Mouse (Mus musculus): ENCODE data around the gene Zfp42. TPM values are rescaled to one million over a fixed set of nuclear protein-coding genes. Genes with fewer than 3 reads are reported as not detected.

Zfp42 gene
- polyA plus RNA-seq, 1 experiment: not detected

- H3K27me3 ChIP-seq (ENCODE audit: control insufficient read depth, insufficient read depth, low read length): no peaks in the 10 kb centered on the region
- WGBS: 79% methylated on average over 5 of the region's 5 CpGs
- H3K4me1 ChIP-seq (ENCODE audit: control insufficient read depth, insufficient read depth, low read length): no peaks in the 10 kb centered on the region
- TF ChIP-seq POLR2A (IDR thresholded peaks at IDR 0.05; ENCODE audit: borderline replicate concordance, insufficient read depth, low read length) (no peak), CTCF (IDR thresholded peaks at IDR 0.05; ENCODE audit: borderline replicate concordance, insufficient read depth, low read depth, low read length) (no peak)
- no peak overlapping the region for H3K4me3 ChIP-seq (replicated peaks; ENCODE audit: insufficient read depth, low read depth, low read length)
- no peak overlapping the region for H3K27ac ChIP-seq (ENCODE audit: insufficient read depth, low read length)
- DNase-seq: no peak
Observed at GRCm38 (mm10) chr8:43320771-43321170, 14.0 kb upstream of the Zfp42 start.

- no peak for TF ChIP-seq POLR2A (IDR thresholded peaks at IDR 0.05; ENCODE audit: borderline replicate concordance, insufficient read depth, low read length)
- no peak for TF ChIP-seq CTCF (IDR thresholded peaks at IDR 0.05; ENCODE audit: borderline replicate concordance, insufficient read depth, low read depth, low read length)
- Histone ChIP-seq H3K4me1 (ENCODE audit: control insufficient read depth, insufficient read depth, low read length) (no peaks in the 10 kb centered on the region), H3K4me3 (replicated peaks; ENCODE audit: insufficient read depth, low read depth, low read length) (no peak overlapping the region), H3K27me3 (ENCODE audit: control insufficient read depth, insufficient read depth, low read length) (no peaks in the 10 kb centered on the region), H3K27ac (ENCODE audit: insufficient read depth, low read length) (no peak overlapping the region)
- no peak for DNase-seq
- 68% methylated on average over 2 of the region's 2 CpGs for WGBS
Observed at GRCm38 (mm10) chr8:43308213-43308612, 1.4 kb upstream of the Zfp42 start.

- 96% methylated on average over 14 of the region's 14 CpGs for WGBS
- H3K27ac ChIP-seq (ENCODE audit: insufficient read depth, low read length): no peak overlapping the region
- TF ChIP-seq CTCF (IDR thresholded peaks at IDR 0.05; ENCODE audit: borderline replicate concordance, insufficient read depth, low read depth, low read length) (no peak), POLR2A (IDR thresholded peaks at IDR 0.05; ENCODE audit: borderline replicate concordance, insufficient read depth, low read length) (no peak)
- H3K4me1 ChIP-seq (ENCODE audit: control insufficient read depth, insufficient read depth, low read length): no peaks in the 10 kb centered on the region
- H3K27me3 ChIP-seq (ENCODE audit: control insufficient read depth, insufficient read depth, low read length): no peaks in the 10 kb centered on the region
- DNase-seq: no peak
- H3K4me3 ChIP-seq (replicated peaks; ENCODE audit: insufficient read depth, low read depth, low read length): no peak overlapping the region
Observed at GRCm38 (mm10) chr8:43305676-43306075, 1.1 kb downstream of the Zfp42 start.

GRCm38 (mm10) chr8:43299796-43300195 is 7.0 kb downstream of the Zfp42 start:
- DNase-seq: no peak
- H3K27me3 ChIP-seq (ENCODE audit: control insufficient read depth, insufficient read depth, low read length): no peaks in the 10 kb centered on the region
- no peak overlapping the region for H3K4me3 ChIP-seq (replicated peaks; ENCODE audit: insufficient read depth, low read depth, low read length)
- TF ChIP-seq POLR2A (IDR thresholded peaks at IDR 0.05; ENCODE audit: borderline replicate concordance, insufficient read depth, low read length): no peak
- no peak for TF ChIP-seq CTCF (IDR thresholded peaks at IDR 0.05; ENCODE audit: borderline replicate concordance, insufficient read depth, low read depth, low read length)
- no peak overlapping the region for H3K27ac ChIP-seq (ENCODE audit: insufficient read depth, low read length)
- no peaks in the 10 kb centered on the region for H3K4me1 ChIP-seq (ENCODE audit: control insufficient read depth, insufficient read depth, low read length)
- 65% methylated on average over 5 of the region's 5 CpGs for WGBS

GRCm38 (mm10) chr8:43295826-43296225 is 11.0 kb downstream of the Zfp42 start:
- 90% methylated on average over 21 of the region's 21 CpGs for WGBS
- Histone ChIP-seq H3K4me3 (replicated peaks; ENCODE audit: insufficient read depth, low read depth, low read length) (no peak overlapping the region), H3K27ac (ENCODE audit: insufficient read depth, low read length) (no peak overlapping the region)

GRCm38 (mm10) chr8:43294191-43294590 is 12.6 kb downstream of the Zfp42 start:
- H3K4me3 ChIP-seq (replicated peaks; ENCODE audit: insufficient read depth, low read depth, low read length): no peak overlapping the region
- TF ChIP-seq CTCF (IDR thresholded peaks at IDR 0.05; ENCODE audit: borderline replicate concordance, insufficient read depth, low read depth, low read length): no peak
- H3K4me1 ChIP-seq (ENCODE audit: control insufficient read depth, insufficient read depth, low read length): no peaks in the 10 kb centered on the region
- H3K27ac ChIP-seq (ENCODE audit: insufficient read depth, low read length): no peak overlapping the region
- 73% methylated on average over 4 of the region's 4 CpGs for WGBS
- no peaks in the 10 kb centered on the region for H3K27me3 ChIP-seq (ENCODE audit: control insufficient read depth, insufficient read depth, low read length)
- DNase-seq: no peak

More at GRCm38 (mm10) chr8:43295826-43296225, 11.0 kb downstream of the Zfp42 start:
- no peaks in the 10 kb centered on the region for H3K4me1 ChIP-seq (ENCODE audit: control insufficient read depth, insufficient read depth, low read length)
- no peaks in the 10 kb centered on the region for H3K27me3 ChIP-seq (ENCODE audit: control insufficient read depth, insufficient read depth, low read length)
- no peak for DNase-seq
- TF ChIP-seq POLR2A (IDR thresholded peaks at IDR 0.05; ENCODE audit: borderline replicate concordance, insufficient read depth, low read length) (no peak), CTCF (IDR thresholded peaks at IDR 0.05; ENCODE audit: borderline replicate concordance, insufficient read depth, low read depth, low read length) (no peak)

GRCm38 (mm10) chr8:43290424-43291111 is 16.2 kb downstream of the Zfp42 start:
- 94% methylated on average over 5 of the region's 5 CpGs for WGBS
- no peak for TF ChIP-seq POLR2A (IDR thresholded peaks at IDR 0.05; ENCODE audit: borderline replicate concordance, insufficient read depth, low read length)
- TF ChIP-seq CTCF (IDR thresholded peaks at IDR 0.05; ENCODE audit: borderline replicate concordance, insufficient read depth, low read depth, low read length): no peak
- Histone ChIP-seq H3K27me3 (ENCODE audit: control insufficient read depth, insufficient read depth, low read length) (no peaks in the 10 kb centered on the region), H3K4me1 (ENCODE audit: control insufficient read depth, insufficient read depth, low read length) (no peaks in the 10 kb centered on the region), H3K27ac (ENCODE audit: insufficient read depth, low read length) (no peak overlapping the region), H3K4me3 (replicated peaks; ENCODE audit: insufficient read depth, low read depth, low read length) (no peak overlapping the region)
- no peak for DNase-seq

GRCm38 (mm10) chr8:43289781-43290180 is 17.0 kb downstream of the Zfp42 start:
- no peak overlapping the region for H3K4me3 ChIP-seq (replicated peaks; ENCODE audit: insufficient read depth, low read depth, low read length)
- H3K4me1 ChIP-seq (ENCODE audit: control insufficient read depth, insufficient read depth, low read length): no peaks in the 10 kb centered on the region
- H3K27ac ChIP-seq (ENCODE audit: insufficient read depth, low read length): no peak overlapping the region
- WGBS: 94% methylated on average over 5 of the region's 5 CpGs
- H3K27me3 ChIP-seq (ENCODE audit: control insufficient read depth, insufficient read depth, low read length): no peaks in the 10 kb centered on the region
- TF ChIP-seq POLR2A (IDR thresholded peaks at IDR 0.05; ENCODE audit: borderline replicate concordance, insufficient read depth, low read length) (no peak), CTCF (IDR thresholded peaks at IDR 0.05; ENCODE audit: borderline replicate concordance, insufficient read depth, low read depth, low read length) (no peak)
- no peak for DNase-seq

Data from cerebellum, adult 2 months (tissue).